Mouse (Mus musculus): ENCODE measurements at regions not wholly inside any gene's neighbourhood (a gene's known extent, or its start where the extent isn't known, plus 50 kb on each side); places are given as distances from the start of the nearest gene placed in this dataset.
"Not testable (repeated sequence)": the region's sequence is repeated elsewhere in the genome, so short reads cannot be mapped to it uniquely, and the experiment has no call there.

DNA sequence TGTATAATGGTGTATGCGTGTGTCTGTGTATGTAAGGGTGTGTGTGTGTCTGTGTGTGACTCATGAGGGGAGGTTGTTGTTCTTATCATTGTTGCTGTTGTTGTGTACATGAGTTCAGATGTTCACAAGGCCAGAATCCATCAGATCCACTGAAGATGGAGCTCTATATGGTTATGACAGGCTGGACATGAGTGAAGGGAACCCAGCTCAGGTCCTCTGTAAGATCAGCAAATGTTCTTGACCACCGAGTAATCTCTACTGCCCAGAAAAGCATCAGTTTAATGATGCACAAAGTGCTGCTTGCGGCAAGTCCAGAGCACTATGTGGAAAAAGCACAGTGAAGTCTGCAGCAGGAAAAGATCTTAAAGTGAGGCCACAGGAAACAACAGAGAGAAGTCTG is 77.5 kb downstream of the Gm15319 start:
- not testable (repeated sequence) for ATAC-seq (replicated peaks; ENCODE audit: low FRiP score, low TSS enrichment, poor library complexity, severe bottlenecking)

DNA sequence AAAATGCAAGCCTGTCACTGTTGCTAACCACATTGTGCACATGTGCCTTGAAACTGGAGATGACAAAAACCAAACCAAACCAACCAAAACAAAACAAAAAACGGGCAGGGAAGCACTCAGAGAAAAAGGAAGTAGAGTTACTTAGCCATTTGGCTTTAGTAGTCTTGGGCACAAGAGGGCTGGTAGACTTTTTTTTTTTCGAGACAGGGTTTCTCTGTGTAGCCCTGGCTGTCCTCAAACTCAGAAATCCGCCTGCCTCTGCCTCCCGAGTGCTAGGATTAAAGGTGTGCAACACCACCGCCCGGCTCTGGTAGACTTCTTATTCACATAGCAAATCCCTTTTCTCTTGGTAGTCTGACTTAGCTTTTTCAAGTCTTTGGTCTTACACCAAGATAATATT is 78.2 kb downstream of the Gm15319 start:
- ATAC-seq (replicated peaks; ENCODE audit: low FRiP score, low TSS enrichment, poor library complexity, severe bottlenecking): not testable (repeated sequence)

DNA sequence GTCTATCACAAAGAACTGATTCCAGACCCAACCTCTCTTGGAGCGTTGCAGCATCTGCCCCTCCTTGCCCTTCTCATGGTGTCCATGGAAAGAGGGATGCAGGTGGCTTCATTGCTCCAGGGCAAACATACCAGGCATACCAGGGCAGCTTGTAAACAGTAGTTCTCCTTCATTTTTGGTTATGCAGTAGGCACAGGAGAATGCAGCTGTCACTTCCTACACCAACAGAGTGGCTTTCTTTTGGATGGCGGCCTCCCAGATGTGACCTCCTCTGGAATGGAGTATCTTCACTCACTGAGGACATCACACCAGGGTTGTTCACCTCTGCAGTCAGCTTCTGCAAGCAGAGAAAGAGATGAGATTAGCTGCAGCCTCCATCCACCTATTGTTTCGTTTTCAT is 79.9 kb downstream of the Gm15319 start:
- ATAC-seq (replicated peaks; ENCODE audit: low FRiP score, low TSS enrichment, poor library complexity, severe bottlenecking): not testable (repeated sequence)

DNA sequence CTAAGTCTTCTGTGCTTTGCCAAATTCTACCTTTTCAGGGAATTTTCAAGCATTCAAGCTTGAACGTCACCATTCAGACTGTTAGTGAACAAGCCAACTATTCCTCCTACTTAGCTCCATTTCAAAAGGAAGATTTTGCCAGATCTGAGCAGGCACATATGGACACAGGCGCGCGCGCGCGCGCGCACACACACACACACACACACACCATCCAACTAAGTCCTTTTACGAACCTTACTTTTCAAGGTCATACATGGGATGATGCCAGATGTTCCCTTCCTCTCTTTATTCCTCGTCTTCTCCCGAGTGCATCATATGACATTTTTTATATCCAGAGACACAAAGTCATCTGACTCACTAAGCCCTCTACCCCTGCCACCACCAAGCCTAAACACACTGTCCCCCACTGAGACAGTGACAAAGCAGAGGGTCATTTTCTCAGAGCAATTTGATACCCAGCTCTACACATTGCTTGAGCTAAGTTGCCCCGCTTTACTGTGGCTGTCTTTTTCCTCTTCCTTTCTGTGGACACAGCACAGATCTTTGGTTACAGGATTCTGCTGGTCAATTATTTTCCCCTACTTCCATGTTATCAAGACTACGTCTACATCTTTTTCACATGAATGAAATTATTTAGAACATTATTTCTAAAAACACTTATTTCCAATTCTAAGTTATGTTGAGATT is 81.7 kb downstream of the Gm15319 start:
- not testable (repeated sequence) for ATAC-seq (replicated peaks; ENCODE audit: low FRiP score, low TSS enrichment, poor library complexity, severe bottlenecking)

DNA sequence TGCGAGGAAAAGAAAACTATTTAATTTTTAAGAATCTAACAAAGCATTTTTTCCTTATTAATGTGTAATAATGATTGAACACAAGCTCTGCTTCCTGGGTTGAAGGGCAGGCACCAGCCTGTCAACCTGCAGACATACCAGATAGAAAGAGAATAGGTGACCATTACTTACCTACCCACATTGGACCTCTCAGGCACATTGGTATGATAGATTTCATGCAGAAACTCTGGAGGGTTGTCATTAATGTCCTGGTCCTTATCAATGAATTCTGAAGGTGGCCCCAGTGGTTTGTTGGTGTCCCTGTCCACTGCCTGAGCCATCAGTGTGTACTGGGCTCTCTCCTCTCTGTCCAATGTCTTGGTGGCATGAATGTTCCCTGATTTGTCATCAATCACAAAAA is 85.3 kb downstream of the Gm15319 start:
- not testable (repeated sequence) for ATAC-seq (replicated peaks; ENCODE audit: low FRiP score, low TSS enrichment, poor library complexity, severe bottlenecking)

DNA sequence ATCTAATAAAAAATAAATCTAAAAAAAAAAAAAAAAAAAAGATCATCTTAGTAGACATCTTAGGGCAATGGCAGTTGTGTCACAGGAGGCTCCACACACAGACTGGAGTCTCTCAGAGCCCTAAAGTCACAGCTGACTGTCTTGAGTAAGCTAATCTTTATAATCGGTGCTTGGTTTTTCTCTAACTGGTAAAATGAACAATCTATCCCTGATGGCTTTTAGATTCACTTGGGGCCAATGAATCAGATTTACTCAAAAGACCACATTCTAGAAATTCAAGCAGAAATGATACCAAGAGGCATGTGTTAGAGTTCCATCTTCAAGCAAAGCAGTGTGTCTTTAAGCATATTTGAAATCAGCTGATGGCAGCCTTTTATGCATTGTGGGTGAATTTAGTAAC is 86.3 kb downstream of the Gm15319 start:
- not testable (repeated sequence) for ATAC-seq (replicated peaks; ENCODE audit: low FRiP score, low TSS enrichment, poor library complexity, severe bottlenecking)

DNA sequence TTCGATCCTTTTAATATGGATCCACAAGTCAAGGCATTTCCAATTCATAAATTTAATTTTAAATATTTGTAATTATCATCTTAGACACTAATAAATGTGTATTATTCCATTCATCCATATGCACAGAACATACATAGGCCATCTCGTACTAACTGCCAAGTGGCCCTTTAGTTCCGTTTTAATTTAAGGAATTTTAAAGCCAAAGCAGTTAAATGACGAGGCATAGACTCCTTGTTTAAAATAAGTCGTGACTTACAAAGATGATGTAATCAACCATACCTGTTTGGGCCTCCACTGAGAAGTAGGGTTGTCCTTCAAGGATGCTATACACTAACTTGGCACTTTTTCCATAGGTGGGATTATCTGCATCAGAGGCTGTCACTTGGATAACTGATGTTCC is 89.2 kb downstream of the Gm15319 start:
- not testable (repeated sequence) for ATAC-seq (replicated peaks; ENCODE audit: low FRiP score, low TSS enrichment, poor library complexity, severe bottlenecking)

DNA sequence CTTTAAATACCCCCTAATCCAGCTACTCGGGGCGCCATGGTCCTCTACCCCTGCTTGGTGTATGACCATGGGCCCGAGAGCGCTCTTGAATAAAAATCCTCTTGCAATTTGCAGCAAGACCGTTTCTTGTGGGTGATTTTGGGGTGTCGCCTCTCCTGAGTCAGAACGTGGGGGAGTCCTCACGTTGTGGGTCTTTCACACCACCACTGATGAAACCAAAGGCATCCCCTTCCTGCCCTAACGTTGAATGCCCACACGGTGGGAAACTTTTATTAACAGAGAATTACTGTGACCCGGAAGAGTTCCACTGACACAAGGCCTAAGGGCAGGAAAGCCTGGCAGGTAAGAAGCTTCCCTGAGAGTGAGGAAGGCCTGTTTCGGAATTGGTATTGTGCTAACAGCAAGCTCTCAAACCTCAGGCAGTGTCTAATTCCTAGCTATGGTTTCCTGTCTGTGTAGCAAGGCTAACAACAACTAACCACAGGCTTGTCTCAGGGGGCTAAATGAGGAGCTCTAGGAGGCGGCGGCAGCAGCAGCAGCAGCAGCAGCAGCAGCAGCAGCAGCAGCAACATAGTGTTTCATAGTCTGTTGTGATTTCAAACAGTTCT is 95.4 kb downstream of the Gm15319 start:
- not testable (repeated sequence) for ATAC-seq (replicated peaks; ENCODE audit: low FRiP score, low TSS enrichment, poor library complexity, severe bottlenecking)

DNA sequence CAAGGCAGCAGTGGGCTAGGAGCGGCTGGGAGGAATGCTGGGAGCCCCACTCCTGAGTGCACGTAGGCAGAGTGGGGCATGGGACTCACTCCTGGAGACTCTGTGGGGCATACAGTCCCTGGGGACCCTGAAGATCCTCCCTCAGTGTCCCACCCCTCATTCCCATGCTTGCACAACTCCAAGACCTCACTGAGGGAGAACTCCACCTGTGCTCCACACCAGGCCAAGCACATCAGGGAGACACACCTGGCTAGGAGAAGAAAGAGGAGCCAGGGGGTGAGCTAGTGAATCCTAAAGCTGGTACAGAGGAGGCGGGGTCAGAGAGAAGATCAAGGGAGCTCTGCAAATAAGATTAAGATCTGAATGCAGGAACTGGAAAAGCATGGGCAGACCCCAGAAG is 96.2 kb downstream of the Gm15319 start:
- not testable (repeated sequence) for ATAC-seq (replicated peaks; ENCODE audit: low FRiP score, low TSS enrichment, poor library complexity, severe bottlenecking)

DNA sequence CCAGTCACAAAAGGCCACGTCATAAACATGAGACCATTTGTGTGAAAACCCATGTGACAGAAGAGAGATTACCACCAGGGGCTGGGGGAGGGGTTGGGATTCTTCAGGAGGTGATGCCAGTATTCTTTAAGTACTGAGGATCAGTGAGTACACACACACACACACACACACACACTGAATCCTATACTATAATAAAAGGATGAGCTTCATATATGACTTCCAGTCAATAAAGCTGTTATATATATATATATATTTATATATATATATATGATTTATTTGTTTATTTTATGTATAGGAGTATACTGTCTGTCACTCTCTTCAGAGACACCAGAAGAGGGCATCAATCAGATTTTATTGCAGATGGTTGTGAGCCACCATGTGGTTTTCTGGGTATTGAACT is 98.4 kb downstream of the Gm15319 start:
- not testable (repeated sequence) for ATAC-seq (replicated peaks; ENCODE audit: low FRiP score, low TSS enrichment, poor library complexity, severe bottlenecking)

DNA sequence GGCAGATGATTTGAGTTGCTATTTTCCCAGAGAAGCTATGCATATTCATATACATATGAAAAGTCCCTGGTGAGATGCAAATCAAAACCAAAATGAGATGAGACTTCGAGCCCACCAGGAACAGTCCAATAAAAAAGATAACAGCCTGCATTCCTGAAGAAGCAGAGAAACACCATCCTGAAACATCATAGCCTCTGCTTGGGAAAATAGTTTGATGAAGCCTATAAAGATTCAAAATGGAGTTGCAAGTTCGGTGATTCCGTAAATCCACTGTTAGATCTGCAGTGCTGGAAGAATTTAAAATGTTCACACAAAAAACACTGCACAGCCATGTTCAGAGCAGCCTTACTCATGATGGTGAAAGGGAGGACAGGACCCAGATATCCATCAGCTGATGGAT is 98.9 kb downstream of the Gm15319 start:
- not testable (repeated sequence) for ATAC-seq (replicated peaks; ENCODE audit: low FRiP score, low TSS enrichment, poor library complexity, severe bottlenecking)

DNA sequence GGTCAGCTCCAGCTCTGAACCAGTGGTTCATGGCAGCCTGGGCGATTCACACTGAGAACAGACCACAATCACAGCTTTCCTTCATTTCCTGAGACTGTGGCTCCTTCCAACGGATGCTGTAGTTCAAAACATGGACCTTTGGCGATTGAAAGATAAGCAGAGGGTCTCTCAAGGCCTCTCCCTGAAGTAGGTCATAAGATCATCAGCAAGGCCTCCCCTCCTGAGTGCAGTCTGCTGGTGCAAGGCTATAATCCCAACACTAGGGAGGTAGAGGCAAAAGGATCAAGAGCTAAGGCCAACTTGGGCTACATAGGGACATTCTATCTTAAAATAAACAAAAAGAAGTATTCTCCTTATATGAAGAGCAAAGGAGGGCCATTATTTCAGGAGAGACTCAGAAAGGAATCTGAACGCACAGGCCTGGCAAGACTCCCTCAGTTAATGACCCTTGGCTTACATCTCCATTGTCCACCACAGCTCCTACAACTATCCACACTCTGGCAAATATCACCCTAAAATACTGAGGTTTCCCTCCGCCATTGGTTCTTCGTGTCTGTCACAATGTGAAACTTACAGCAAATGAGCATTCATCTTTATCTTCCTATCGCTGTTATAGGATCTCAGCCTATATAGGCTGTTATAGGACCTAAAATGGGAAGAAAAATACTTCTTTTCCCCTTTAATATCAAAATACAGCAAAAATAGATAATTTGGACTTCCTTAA is 100.0 kb downstream of the Gm15319 start:
- ATAC-seq (replicated peaks; ENCODE audit: low FRiP score, low TSS enrichment, poor library complexity, severe bottlenecking): not testable (repeated sequence)

DNA sequence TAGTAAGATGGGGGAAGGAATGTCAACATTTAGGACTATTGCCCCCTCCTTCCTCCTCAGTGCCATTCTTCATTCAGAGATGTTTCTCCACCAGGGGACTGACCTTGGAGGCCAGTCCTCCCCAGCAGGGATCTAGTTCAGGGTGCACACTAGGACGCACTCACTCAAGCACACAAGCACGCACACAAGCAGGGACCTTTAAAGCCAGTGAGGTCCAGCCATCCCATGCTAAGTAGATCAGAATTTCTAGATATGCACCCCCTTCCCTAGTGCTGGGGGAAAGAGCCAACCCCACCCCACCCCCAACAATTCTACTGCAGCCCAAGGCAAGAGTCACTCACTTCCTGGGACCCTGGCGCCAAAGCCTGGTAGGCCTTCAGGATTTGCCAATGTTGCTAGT is 100.8 kb downstream of the Gm15319 start:
- ATAC-seq (replicated peaks; ENCODE audit: low FRiP score, low TSS enrichment, poor library complexity, severe bottlenecking): peak; percentile 67; the same call in 1 of the 2 replicates

DNA sequence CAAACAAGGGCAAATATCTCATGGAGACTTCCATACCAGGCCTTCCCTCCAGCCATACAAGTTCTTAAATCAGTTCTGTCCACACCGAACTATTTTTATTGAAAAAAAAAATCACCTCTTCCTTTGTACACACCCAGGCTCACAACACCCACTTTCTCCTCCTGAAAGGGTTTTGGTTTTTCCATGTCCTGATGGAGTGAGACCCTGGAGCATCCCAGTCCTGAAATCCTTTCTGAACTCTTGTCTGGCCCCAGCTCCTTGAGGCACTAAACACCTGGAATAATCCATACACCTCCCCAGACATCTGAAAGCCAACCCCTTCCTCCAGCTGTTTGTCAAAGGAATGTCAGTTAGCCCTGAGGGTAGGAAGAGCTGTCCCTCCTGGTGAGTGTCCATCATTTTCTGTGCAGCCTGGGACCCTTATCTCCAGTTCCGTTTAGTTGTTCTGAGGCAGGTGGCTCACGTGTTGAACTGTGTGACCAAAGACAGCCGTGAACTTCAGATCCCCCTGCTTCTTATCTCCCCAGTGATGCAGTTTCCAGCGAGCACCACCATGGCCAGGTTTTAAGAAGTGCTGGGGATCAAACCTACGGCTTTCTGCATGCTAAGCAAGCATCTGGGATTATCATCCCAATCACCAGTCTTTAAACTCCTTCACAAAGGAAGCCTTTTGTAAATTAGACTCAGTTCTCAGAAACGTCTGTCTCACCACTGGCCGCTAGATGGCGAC is 101.4 kb downstream of the Gm15319 start:
- ATAC-seq (replicated peaks; ENCODE audit: low FRiP score, low TSS enrichment, poor library complexity, severe bottlenecking): peak; percentile 73

DNA sequence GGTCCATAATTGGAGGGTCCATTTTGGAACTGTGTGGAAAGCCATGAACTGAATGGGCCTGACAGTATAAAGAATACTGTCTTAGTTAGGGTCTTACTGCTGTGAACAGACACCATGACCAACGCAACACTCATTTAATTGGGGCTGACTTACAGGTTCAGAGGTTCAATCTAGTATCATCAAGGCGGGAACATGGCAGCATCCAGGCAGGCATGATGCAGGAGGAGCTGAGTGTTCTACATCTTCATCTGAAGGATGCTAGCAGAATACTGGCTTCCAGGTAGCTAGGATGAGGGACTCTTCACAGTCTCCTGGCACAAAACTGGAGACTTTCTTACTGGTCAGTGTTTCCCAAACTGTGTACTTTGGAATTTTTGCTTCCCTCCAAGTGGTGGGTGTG is 102.0 kb downstream of the Gm15319 start:
- not testable (repeated sequence) for ATAC-seq (replicated peaks; ENCODE audit: low FRiP score, low TSS enrichment, poor library complexity, severe bottlenecking)

DNA sequence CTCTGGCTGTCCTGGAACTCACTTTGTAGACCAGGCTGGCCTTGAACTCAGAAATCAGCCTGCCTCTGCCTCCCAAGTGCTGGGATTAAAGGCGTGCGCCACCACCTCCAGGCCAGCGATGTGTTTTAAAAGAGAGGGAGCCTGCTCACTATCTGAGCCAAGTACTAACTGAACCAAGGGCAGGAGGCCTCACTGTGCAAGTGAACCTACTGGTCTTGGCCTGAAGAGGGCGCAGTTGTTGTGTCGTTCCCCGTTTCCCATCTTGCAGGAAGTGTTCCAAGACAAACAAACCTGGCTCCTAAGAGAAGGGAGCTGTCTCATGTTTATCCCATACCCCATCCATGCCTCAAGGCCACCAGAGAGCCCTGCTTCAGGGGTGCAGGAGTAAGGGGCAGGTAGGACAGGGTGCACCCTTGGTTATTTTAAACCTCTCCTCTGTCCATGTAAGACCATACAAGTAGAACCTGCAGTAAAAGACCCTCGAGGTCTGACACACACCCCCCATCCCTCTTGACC is 102.8 kb downstream of the Gm15319 start:
- peak; percentile 86; the same call in 1 of the 2 replicates for ATAC-seq (replicated peaks; ENCODE audit: low FRiP score, low TSS enrichment, poor library complexity, severe bottlenecking)

DNA sequence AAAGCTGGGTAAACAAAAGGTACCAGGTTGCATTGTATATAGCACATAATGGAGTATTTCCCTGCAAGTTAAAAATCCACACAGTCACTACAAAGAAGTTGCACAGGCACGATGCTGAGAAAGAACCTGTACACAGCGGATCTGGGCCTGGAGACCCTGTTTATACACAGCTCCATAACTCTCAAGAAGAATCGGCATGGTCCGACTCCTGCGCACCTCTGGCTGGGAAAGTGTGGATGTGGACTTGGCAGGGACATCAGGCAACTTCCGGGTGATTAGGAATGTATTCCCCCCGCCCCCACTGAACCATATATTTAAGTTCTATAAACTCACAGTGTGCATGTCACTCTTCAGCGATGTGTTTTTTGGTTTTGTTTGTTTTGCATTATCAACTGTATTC is 103.3 kb downstream of the Gm15319 start:
- not testable (repeated sequence) for ATAC-seq (replicated peaks; ENCODE audit: low FRiP score, low TSS enrichment, poor library complexity, severe bottlenecking)

Measured in megakaryocyte-erythroid progenitor cell, adult 5-6 weeks (primary cell).